Mouse (Mus musculus) forebrain, embryonic 11.5 days (tissue): ENCODE results near the gene Atp6v1c2. TPM values are rescaled to one million over a fixed set of nuclear protein-coding genes. Genes with fewer than 3 reads are reported as not detected.

ENCODE experiments used
- ATAC-seq: fragments of 200-750 bp; cut with Nextera tagmentation; replicated peaks from 2 replicates; pipeline ENCODE4 v1.8.0; 2017; ENCODE audit warnings: moderate TSS enrichment; ENCODE audit not compliant: low FRiP score
- DNase-seq: peaks from one replicate; pipeline ENCODE4 v3.0.0-alpha.2; 2017; ENCODE audit warnings: low spot score
- H3K27ac ChIP-seq: fragments of 300-500 bp; sonication (generic); 2 replicates; pipeline ENCODE4 v1.5.1; 2014; ENCODE audit warnings: low read depth, low read length
- H3K27me3 ChIP-seq: fragments of 300-500 bp; sonication (generic); 2 replicates; pipeline ENCODE4 v1.6.1; 2014; ENCODE audit warnings: mild to moderate bottlenecking, low read length, mixed read lengths; ENCODE audit not compliant: control insufficient read depth, insufficient read depth
- H3K36me3 ChIP-seq: fragments of 300-500 bp; sonication (generic); 2 replicates; pipeline ENCODE4 v1.6.1; 2014; ENCODE audit warnings: mild to moderate bottlenecking, low read length, moderate library complexity, mixed read lengths; ENCODE audit not compliant: control insufficient read depth, insufficient read depth
- H3K4me1 ChIP-seq: fragments of 300-500 bp; sonication (generic); replicated peaks from 2 replicates; pipeline ENCODE4 v1.6.1; 2014; ENCODE audit warnings: low read length, mixed read lengths; ENCODE audit not compliant: control insufficient read depth, insufficient read depth
- H3K4me2 ChIP-seq: fragments of 300-500 bp; sonication (generic); 2 replicates; pipeline ENCODE4 v1.6.1; 2014; ENCODE audit warnings: low read depth, mild to moderate bottlenecking, low read length, moderate library complexity, mixed read lengths; ENCODE audit not compliant: severe bottlenecking
- H3K4me3 ChIP-seq: fragments of 300-500 bp; sonication (generic); 2 replicates; pipeline ENCODE4 v1.5.1; 2014; ENCODE audit warnings: low read depth, low read length
- H3K9ac ChIP-seq: fragments of 300-500 bp; sonication (generic); 2 replicates; pipeline ENCODE4 v1.6.1; 2014; ENCODE audit warnings: low read length
- H3K9me3 ChIP-seq: fragments of 300-500 bp; sonication (generic); 2 replicates; pipeline ENCODE4 v1.6.1; 2016; ENCODE audit warnings: low read length, mixed read lengths; ENCODE audit not compliant: control insufficient read depth
- WGBS: fragments of 180-500 bp; shearing (Covaris S2); extraction: QIAGEN DNeasy Blood & Tissue Kit; methylation state at CpG from one replicate; pipeline ENCODE4 v1.1.7; 2014; 5-methylcytosine and 5-hydroxymethylcytosine counted together
- microRNA-seq: library from miRNA; unstranded; fragments of <30 nt; microRNA quantifications from one replicate; pipeline ENCODE4, GENCODE M21; 2016; ENCODE audit not compliant: insufficient number of aligned reads
- polyA plus RNA-seq: library from polyadenylated mRNA; unstranded; fragments of >200 nt; fragmentation: Nextera tagmentation; extraction: Ambion mirVana; gene quantifications from 2 replicates; pipeline ENCODE4 v1.2.1, GENCODE M21; 2014

Gene Atp6v1c2
- polyA plus RNA-seq, 1 experiment from 2014 or later, result 0.39 TPM

DNA sequence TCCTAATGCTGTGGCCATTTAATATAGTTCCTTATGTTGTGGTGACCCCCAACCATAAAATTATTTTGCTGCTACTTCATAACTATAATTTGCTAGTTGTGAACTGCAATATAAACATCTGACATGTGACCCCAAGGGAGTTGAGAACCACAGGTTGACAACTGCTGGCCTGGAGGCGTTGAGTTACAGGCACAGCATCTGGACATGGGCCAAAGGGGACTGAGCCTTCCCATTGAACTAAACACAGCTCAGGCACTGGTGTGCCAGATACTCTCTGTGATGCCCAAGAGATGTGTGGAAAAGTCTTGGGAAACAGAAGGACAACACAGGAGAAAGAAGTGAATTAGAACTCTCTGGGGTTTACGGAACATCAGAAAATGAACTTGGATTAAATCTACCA, 88.1 kb downstream of the Atp6v1c2 start:
- 95% methylated on average over 2 of the region's 2 CpGs for WGBS
- no peak overlapping the region for H3K9ac ChIP-seq
- no peaks in the 10 kb centered on the region for H3K9me3 ChIP-seq
- DNase-seq, result no peak
- no peak overlapping the region for H3K4me3 ChIP-seq
- H3K36me3 ChIP-seq, result no peaks in the 10 kb centered on the region
- ATAC-seq, result no peak
- no peak overlapping the region for H3K4me2 ChIP-seq
- H3K27ac ChIP-seq, result no peak overlapping the region
- H3K4me1 ChIP-seq, result peaks cover 4% of the 10 kb centered on the region; the same call in 1 of the 2 replicates
- H3K27me3 ChIP-seq, result no peaks in the 10 kb centered on the region

GRCm38 (mm10) chr12:17239428-17239688, 89.8 kb downstream of the Atp6v1c2 start:
- DNase-seq (no peak), ATAC-seq (no peak)
- no peaks in the 10 kb centered on the region for H3K27me3 ChIP-seq
- no peaks in the 10 kb centered on the region for H3K9me3 ChIP-seq
- peaks cover 6% of the 10 kb centered on the region; the same call in 1 of the 2 replicates for H3K4me1 ChIP-seq
- H3K4me2 ChIP-seq, result no peak overlapping the region
- no peak overlapping the region for H3K9ac ChIP-seq
- no peak overlapping the region for H3K4me3 ChIP-seq
- H3K36me3 ChIP-seq, result no peaks in the 10 kb centered on the region
- 0 out of 2 replicates have a peak overlapping the region, but pooled peaks have one; percentile 31 for H3K27ac ChIP-seq

GRCm38 (mm10) chr12:17238588-17239427, 90.4 kb downstream of the Atp6v1c2 start:
- DNase-seq (peak; percentile 80), ATAC-seq (peak; percentile 86)
- Histone ChIP-seq H3K36me3 (no peaks in the 10 kb centered on the region), H3K9ac (no peak overlapping the region), H3K27me3 (no peaks in the 10 kb centered on the region), H3K4me2 (no peak overlapping the region), H3K27ac (peak overlapping the region; percentile 32; the same call in 1 of the 2 replicates), H3K4me1 (peaks cover 6% of the 10 kb centered on the region; the same call in 1 of the 2 replicates), H3K9me3 (no peaks in the 10 kb centered on the region), H3K4me3 (no peak overlapping the region)
- 37% methylated on average over 12 of the region's 12 CpGs for WGBS

GRCm38 (mm10) chr12:17235535-17236313, 93.4 kb downstream of the Atp6v1c2 start:
- Histone ChIP-seq H3K9me3 (no peaks in the 10 kb centered on the region), H3K4me3 (no peak overlapping the region), H3K36me3 (no peaks in the 10 kb centered on the region), H3K27ac (no peak overlapping the region), H3K4me1 (peaks cover 6% of the 10 kb centered on the region; the same call in 1 of the 2 replicates), H3K9ac (no peak overlapping the region), H3K4me2 (no peak overlapping the region), H3K27me3 (no peaks in the 10 kb centered on the region)
- no peak for ATAC-seq
- 33% methylated on average over 11 of the region's 11 CpGs for WGBS
- DNase-seq, result no peak

Small RNA genes lying within 50 kb of the gene (microRNA-seq; reads per million reads assigned to microRNA genes)
- gene Mir3066, result 21.9 reads per million, percentile 15 among the genes with 10 or more reads in this experiment

Other genes starting within 250 kb of the Atp6v1c2 start
- 0.80 and 0.84 TPM in 2 replicates for gene Kcnf1, start 152.5 kb downstream of the Atp6v1c2 start, polyA plus RNA-seq
- 511 and 517 TPM in 2 replicates for gene Pdia6, start 62.8 kb downstream of the Atp6v1c2 start, polyA plus RNA-seq
- gene Nol10, start 19.1 kb upstream of the Atp6v1c2 start, polyA plus RNA-seq, result 33.7 and 36.1 TPM in 2 replicates
- 339 and 354 TPM in 2 replicates for gene Odc1, start 215.4 kb upstream of the Atp6v1c2 start, polyA plus RNA-seq